Mouse (Mus musculus) heart, postnatal 0 days (tissue): Measurements from ENCODE around the gene Tsga10ip.

Experiments used
- CTCF ChIP-seq: IDR thresholded peaks from 2 replicates; pipeline ENCODE4 v1.5.1; 2016; ENCODE audit warnings: antibody characterized with exemption, control low read depth, low read depth
- EP300 ChIP-seq: IDR thresholded peaks from 2 replicates; pipeline ENCODE4 v1.6.1; 2016; ENCODE audit warnings: antibody characterized with exemption, low read depth

DNA sequence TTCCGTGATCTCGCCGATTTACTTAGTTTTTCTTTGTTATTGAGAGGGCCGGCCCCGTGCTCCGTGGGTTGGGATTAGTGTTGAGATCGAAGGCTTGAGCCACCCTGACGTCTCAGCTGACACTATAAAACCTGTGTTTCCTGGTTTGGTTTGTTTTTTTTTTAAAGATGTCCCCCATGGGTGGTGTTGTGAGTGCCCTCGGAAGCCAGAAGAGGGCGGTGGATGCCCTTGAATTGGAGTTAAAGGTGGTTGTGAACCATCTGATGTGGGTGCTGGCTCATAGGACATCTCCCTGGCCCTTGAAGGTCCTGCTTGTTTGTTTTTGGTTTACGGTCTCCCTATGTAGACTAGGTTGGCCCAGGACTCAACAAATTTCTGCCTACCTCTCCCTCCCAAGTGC is 34.9 kb downstream of the Tsga10ip start:
- TF ChIP-seq EP300, result no peak
- peak; percentile 17; the same call in 1 of the 2 replicates for TF ChIP-seq CTCF
